Mouse (Mus musculus) liver, postnatal 0 days (tissue): ENCODE results near the gene Siah2. TPM values are rescaled to one million over a fixed set of nuclear protein-coding genes. Genes with fewer than 3 reads are reported as not detected.

ENCODE experiments used
- ATAC-seq: fragments of 200-750 bp; cut with Nextera tagmentation; 2 replicates; pipeline ENCODE4 v1.8.0; 2017; ENCODE audit warnings: mild to moderate bottlenecking, moderate library complexity
- DNase-seq: peaks from one replicate; pipeline ENCODE4 v3.0.0-alpha.2; 2016
- H3K27ac ChIP-seq: fragments of 300-500 bp; sonication (generic); 2 replicates; pipeline ENCODE4 v1.5.1; 2014; ENCODE audit warnings: antibody characterized with exemption, moderate library complexity, mild to moderate bottlenecking, low read depth
- H3K27me3 ChIP-seq: fragments of 300-500 bp; sonication (generic); 2 replicates; pipeline ENCODE4 v1.6.1; 2014; ENCODE audit warnings: low read length, control low read depth, mixed read lengths; ENCODE audit not compliant: insufficient read depth
- H3K36me3 ChIP-seq: fragments of 300-500 bp; sonication (generic); replicated peaks from 2 replicates; pipeline ENCODE4 v1.6.1; 2014; ENCODE audit warnings: mild to moderate bottlenecking, control low read depth, low read length, moderate library complexity, mixed read lengths; ENCODE audit not compliant: insufficient read depth
- H3K4me1 ChIP-seq: fragments of 300-500 bp; sonication (generic); 2 replicates; pipeline ENCODE4 v1.6.1; 2014; ENCODE audit warnings: antibody characterized with exemption, mild to moderate bottlenecking, control low read depth; ENCODE audit not compliant: insufficient read depth
- H3K4me2 ChIP-seq: fragments of 300-500 bp; sonication (generic); 2 replicates; pipeline ENCODE4 v1.6.1; 2014; ENCODE audit warnings: low read depth, mild to moderate bottlenecking, low read length, moderate library complexity, mixed read lengths
- H3K4me3 ChIP-seq: fragments of 300-500 bp; sonication (generic); 2 replicates; pipeline ENCODE4 v1.5.1; 2014; ENCODE audit warnings: low read depth, low read length
- H3K9ac ChIP-seq: fragments of 300-500 bp; sonication (generic); replicated peaks from 2 replicates; pipeline ENCODE4 v1.6.1; 2014; ENCODE audit warnings: mild to moderate bottlenecking, moderate library complexity
- H3K9me3 ChIP-seq: fragments of 300-500 bp; sonication (generic); 2 replicates; pipeline ENCODE4 v1.6.1; 2016; ENCODE audit warnings: mild to moderate bottlenecking, control low read depth, low read length, mixed read lengths
- CTCF ChIP-seq: sonication (generic); IDR thresholded peaks from 2 replicates; pipeline ENCODE4 v1.5.1; 2016; ENCODE audit warnings: antibody characterized with exemption, low read depth
- EP300 ChIP-seq: IDR thresholded peaks from 2 replicates; pipeline ENCODE4 v1.6.1; 2016; ENCODE audit warnings: antibody characterized with exemption, low read depth, mild to moderate bottlenecking
- WGBS: fragments of 180-500 bp; shearing (Covaris S2); extraction: QIAGEN DNeasy Blood & Tissue Kit; methylation state at CpG from one replicate; pipeline ENCODE4 v1.1.7; 2014; ENCODE audit not compliant: insufficient replicate concordance; 5-methylcytosine and 5-hydroxymethylcytosine counted together
- polyA plus RNA-seq: library from polyadenylated mRNA; unstranded; fragments of >200 nt; fragmentation: Nextera tagmentation; extraction: Ambion mirVana; gene quantifications from 2 replicates; pipeline ENCODE4 v1.2.1, GENCODE M21; 2015

The Siah2 gene
- polyA plus RNA-seq, 1 experiment from 2014 or later = 7.1 TPM

GRCm38 (mm10) chr3:58701441-58701840 lies 9.2 kb upstream of the Siah2 start:
- H3K4me2 ChIP-seq = no peak overlapping the region
- no peak for ATAC-seq
- no peak overlapping the region for H3K4me3 ChIP-seq
- no peak for TF ChIP-seq EP300
- no peak for TF ChIP-seq CTCF
- H3K9me3 ChIP-seq = no peaks in the 10 kb centered on the region
- no peaks in the 10 kb centered on the region for H3K36me3 ChIP-seq
- 0 out of 2 replicates have a peak, but pooled peaks cover 4% of the 10 kb centered on the region for H3K4me1 ChIP-seq
- H3K27ac ChIP-seq = no peak overlapping the region
- WGBS = 71% methylated on average over 1 of the region's 1 CpGs
- no peak for DNase-seq
- no peak overlapping the region for H3K9ac ChIP-seq
- no peaks in the 10 kb centered on the region for H3K27me3 ChIP-seq

- WGBS = 77% methylated on average over 4 of the region's 4 CpGs
- no peaks in the 10 kb centered on the region for H3K9me3 ChIP-seq
- H3K36me3 ChIP-seq = no peaks in the 10 kb centered on the region
- no peak overlapping the region for H3K27ac ChIP-seq
- ATAC-seq (no peak), DNase-seq (no peak)
- no peak overlapping the region for H3K9ac ChIP-seq
- H3K4me2 ChIP-seq = no peak overlapping the region
- no peaks in the 10 kb centered on the region for H3K27me3 ChIP-seq
- no peak overlapping the region for H3K4me3 ChIP-seq
- TF ChIP-seq EP300 = no peak
- TF ChIP-seq CTCF = no peak
- 0 out of 2 replicates have a peak, but pooled peaks cover under 1% of the 10 kb centered on the region for H3K4me1 ChIP-seq
These were observed 5.7 kb upstream of the Siah2 start for GRCm38 (mm10) chr3:58697926-58698325.

- Histone ChIP-seq H3K9ac (no peak overlapping the region), H3K4me2 (no peak overlapping the region), H3K9me3 (no peaks in the 10 kb centered on the region), H3K4me3 (no peak overlapping the region), H3K4me1 (0 out of 2 replicates have a peak, but pooled peaks cover 6% of the 10 kb centered on the region), H3K27me3 (no peaks in the 10 kb centered on the region), H3K36me3 (no peaks in the 10 kb centered on the region), H3K27ac (no peak overlapping the region)
- ATAC-seq = no peak
- no peak for DNase-seq
- TF ChIP-seq CTCF = no peak
- no peak for TF ChIP-seq EP300
- WGBS = 55% methylated on average over 3 of the region's 3 CpGs
These were observed 4.6 kb upstream of the Siah2 start for GRCm38 (mm10) chr3:58696806-58697205.

- H3K36me3 ChIP-seq = no peaks in the 10 kb centered on the region
- no peak for DNase-seq
- WGBS = 50% methylated on average over 7 of the region's 7 CpGs
- 0 out of 2 replicates have a peak, but pooled peaks cover 6% of the 10 kb centered on the region for H3K4me1 ChIP-seq
- H3K9ac ChIP-seq = no peak overlapping the region
- H3K27ac ChIP-seq = no peak overlapping the region
- no peak for ATAC-seq
- no peak overlapping the region for H3K4me3 ChIP-seq
- H3K27me3 ChIP-seq = no peaks in the 10 kb centered on the region
- no peak overlapping the region for H3K4me2 ChIP-seq
- no peaks in the 10 kb centered on the region for H3K9me3 ChIP-seq
- TF ChIP-seq EP300 (no peak), CTCF (no peak)
These were observed 3.3 kb upstream of the Siah2 start for GRCm38 (mm10) chr3:58695507-58695906.

GRCm38 (mm10) chr3:58695044-58695443 lies 2.8 kb upstream of the Siah2 start:
- Histone ChIP-seq H3K4me2 (no peak overlapping the region), H3K4me1 (0 out of 2 replicates have a peak, but pooled peaks cover 6% of the 10 kb centered on the region), H3K4me3 (no peak overlapping the region), H3K9me3 (no peaks in the 10 kb centered on the region), H3K27me3 (no peaks in the 10 kb centered on the region), H3K27ac (no peak overlapping the region), H3K9ac (no peak overlapping the region), H3K36me3 (no peaks in the 10 kb centered on the region)
- ATAC-seq = no peak
- TF ChIP-seq EP300 = no peak
- TF ChIP-seq CTCF = no peak
- 71% methylated on average over 1 of the region's 1 CpGs for WGBS
- DNase-seq = no peak

GRCm38 (mm10) chr3:58693331-58693730 lies 1.1 kb upstream of the Siah2 start:
- DNase-seq (no peak), ATAC-seq (no peak)
- Histone ChIP-seq H3K36me3 (no peaks in the 10 kb centered on the region), H3K27me3 (no peaks in the 10 kb centered on the region), H3K9ac (no peak overlapping the region), H3K4me2 (no peak overlapping the region), H3K4me1 (0 out of 2 replicates have a peak, but pooled peaks cover 13% of the 10 kb centered on the region), H3K4me3 (no peak overlapping the region), H3K27ac (no peak overlapping the region), H3K9me3 (no peaks in the 10 kb centered on the region)
- 78% methylated on average over 7 of the region's 7 CpGs for WGBS
- TF ChIP-seq EP300 (no peak), CTCF (no peak)
